Mouse (Mus musculus): Measurements from ENCODE around the gene Cela3b.

DNA sequence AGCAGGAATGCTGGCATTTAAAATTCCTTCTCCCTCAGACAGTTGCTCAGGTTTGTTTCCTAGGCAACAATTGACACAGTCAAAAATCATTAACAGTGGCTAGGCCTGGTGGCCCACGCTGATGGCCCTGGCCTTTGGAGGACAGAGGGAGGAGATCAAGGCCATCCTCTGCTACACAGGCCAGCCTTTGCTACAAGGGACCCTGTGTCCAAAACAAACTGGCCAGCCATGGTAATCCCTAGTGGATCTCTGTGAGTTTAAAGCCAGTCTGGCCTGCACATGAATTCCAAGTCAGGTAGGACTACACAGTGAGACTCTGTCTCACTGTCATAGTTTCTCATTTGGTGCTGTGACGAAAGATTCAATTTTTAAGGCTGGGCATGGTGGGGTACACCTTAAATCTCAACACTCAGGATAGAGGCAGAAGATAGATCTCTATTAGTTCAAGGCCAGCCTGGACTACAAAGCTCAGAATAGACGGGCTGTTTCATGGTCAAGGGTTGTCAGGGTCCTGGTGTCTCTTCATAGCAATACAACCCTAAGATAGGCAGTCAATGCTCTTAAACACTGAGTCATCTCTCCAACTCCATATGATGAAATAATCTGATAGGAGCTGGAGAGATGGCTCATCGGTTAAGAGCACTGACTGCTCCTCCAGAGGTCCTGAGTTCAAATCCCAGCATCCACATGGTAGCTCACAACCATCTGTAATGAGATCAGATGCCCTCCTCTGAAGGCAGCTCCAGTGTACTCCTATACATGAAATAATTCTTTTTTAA lies 52.6 kb downstream of the Cela3b start:
- TF ChIP-seq CTCF (IDR thresholded peaks at IDR 0.05; ENCODE audit: low read depth, low read length) (no peak), GATA1 (IDR thresholded peaks at IDR 0.05; ENCODE audit: borderline replicate concordance, low read length) (no peak), POLR2AphosphoS5 (IDR thresholded peaks at IDR 0.05; ENCODE audit: insufficient replicate concordance, low read depth, low read length) (no peak)

Data from G1E (cell line).